Mouse (Mus musculus) embryonic facial prominence, embryonic 10.5 days (tissue): ENCODE measurements at regions not wholly inside any gene's neighbourhood (a gene's known extent, or its start where the extent isn't known, plus 50 kb on each side); places are given as distances from the start of the nearest gene placed in this dataset.

Experiments
- DNase-seq: peaks from one replicate; pipeline ENCODE4 v3.0.0-alpha.2; 2017; ENCODE audit warnings: low spot score
- H3K27ac ChIP-seq: fragments of 300-500 bp; sonication (generic); replicated peaks from 2 replicates; pipeline ENCODE4 v1.5.1; 2016; ENCODE audit warnings: mild to moderate bottlenecking
- H3K27me3 ChIP-seq: fragments of 300-500 bp; sonication (generic); replicated peaks from 2 replicates; pipeline ENCODE4 v1.6.1; 2016; ENCODE audit warnings: low read depth, mild to moderate bottlenecking; ENCODE audit not compliant: poor library complexity, severe bottlenecking
- H3K36me3 ChIP-seq: fragments of 300-500 bp; sonication (generic); replicated peaks from 2 replicates; pipeline ENCODE4 v1.6.1; 2016; ENCODE audit warnings: mild to moderate bottlenecking, moderate library complexity
- H3K4me1 ChIP-seq: fragments of 300-500 bp; sonication (generic); 2 replicates; pipeline ENCODE4 v1.6.1; 2016
- H3K4me3 ChIP-seq: fragments of 300-500 bp; sonication (generic); 2 replicates; pipeline ENCODE4 v1.5.1; 2016; ENCODE audit warnings: mild to moderate bottlenecking, moderate library complexity
- H3K9me3 ChIP-seq: fragments of 300-500 bp; sonication (generic); 2 replicates; pipeline ENCODE4 v1.6.1; 2016; ENCODE audit warnings: mild to moderate bottlenecking
- WGBS: fragments of 180-500 bp; shearing (Covaris S2); methylation state at CpG from one replicate; pipeline ENCODE4 v1.1.7; 2016; 5-methylcytosine and 5-hydroxymethylcytosine counted together

GRCm38 (mm10) chr9:41302809-41303493, 141.5 kb upstream of the Ubash3b start:
- Histone ChIP-seq H3K4me3 (no peak overlapping the region), H3K36me3 (no peaks in the 10 kb centered on the region), H3K27ac (peak overlapping the region; percentile 61), H3K27me3 (no peaks in the 10 kb centered on the region), H3K4me1 (peaks cover 31% of the 10 kb centered on the region), H3K9me3 (no peaks in the 10 kb centered on the region)
- DNase-seq = peak; percentile 44
- 52% methylated on average over 8 of the region's 8 CpGs for WGBS

DNA sequence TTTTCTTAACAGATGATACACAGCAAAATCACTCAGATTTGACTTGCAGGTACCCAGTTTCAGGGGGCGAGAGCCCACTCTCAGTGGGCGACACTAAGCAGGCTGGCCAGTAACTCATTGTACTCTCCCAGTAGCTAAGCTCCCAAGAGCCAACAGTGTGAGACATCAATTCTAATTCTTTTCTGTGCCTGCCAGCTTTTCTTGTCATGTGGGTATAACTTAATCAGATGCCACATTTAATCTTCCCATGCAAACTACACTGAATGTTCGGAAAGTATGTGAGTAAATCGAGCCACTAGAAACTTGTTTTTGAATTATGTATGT, 124.6 kb upstream of the Ubash3b start:
- H3K27me3 ChIP-seq = no peaks in the 10 kb centered on the region
- H3K9me3 ChIP-seq = peaks cover 7% of the 10 kb centered on the region; the same call in 1 of the 2 replicates
- no peak overlapping the region for H3K4me3 ChIP-seq
- no peaks in the 10 kb centered on the region for H3K36me3 ChIP-seq
- H3K4me1 ChIP-seq = peaks cover 10% of the 10 kb centered on the region
- WGBS = 90% methylated on average over 4 of the region's 4 CpGs
- no peak for DNase-seq
- H3K27ac ChIP-seq = no peak overlapping the region

DNA sequence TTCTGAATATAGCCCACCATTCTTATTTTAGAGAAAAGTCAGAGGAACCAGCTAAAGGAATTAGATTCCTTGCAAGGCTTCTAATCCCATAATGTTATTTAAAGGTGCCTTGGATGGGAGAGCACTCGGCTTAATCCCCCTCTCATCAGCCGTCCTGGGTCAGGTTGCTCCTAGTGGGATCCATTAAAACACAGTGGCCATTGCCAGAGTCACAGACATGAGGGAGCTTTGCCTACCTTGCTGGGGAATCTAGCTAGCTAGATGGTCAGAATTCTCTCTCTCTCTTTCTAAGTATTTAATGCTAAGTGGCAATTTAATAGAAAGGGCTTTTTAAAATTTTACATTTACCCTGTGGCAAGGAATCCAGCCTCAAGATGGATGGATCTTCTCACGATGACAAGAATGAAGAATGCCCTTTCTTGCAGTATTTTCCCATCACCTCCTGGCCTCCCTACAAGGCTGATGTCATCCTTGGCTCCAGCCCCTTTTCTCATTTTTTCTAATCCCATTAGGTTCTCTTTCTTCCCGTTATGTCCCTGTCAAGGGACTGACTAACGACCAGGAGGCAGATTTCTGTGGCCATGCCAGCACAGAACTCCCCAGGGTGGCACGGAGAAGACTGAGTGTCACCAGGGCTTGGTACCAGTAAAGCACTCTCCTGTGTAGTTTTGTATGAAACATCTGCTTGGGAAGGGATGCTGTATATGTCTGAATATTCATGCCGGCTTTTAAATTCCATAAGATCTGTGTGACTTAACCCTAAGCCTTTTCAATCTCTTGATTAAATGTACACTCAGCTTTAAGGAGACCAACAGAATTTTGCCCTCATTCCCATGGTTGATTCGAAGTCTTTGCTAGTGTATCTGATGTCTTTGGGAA, 124.0 kb upstream of the Ubash3b start:
- Histone ChIP-seq H3K36me3 (no peaks in the 10 kb centered on the region), H3K27me3 (no peaks in the 10 kb centered on the region), H3K4me1 (peaks cover 10% of the 10 kb centered on the region), H3K9me3 (peaks cover 6% of the 10 kb centered on the region; the same call in 1 of the 2 replicates), H3K4me3 (no peak overlapping the region), H3K27ac (no peak overlapping the region; the same call in 1 of the 2 replicates)
- WGBS = 57% methylated on average over 8 of the region's 8 CpGs
- DNase-seq = no peak

GRCm38 (mm10) chr9:41277726-41278125, 116.2 kb upstream of the Ubash3b start:
- no peak for DNase-seq
- 88% methylated on average over 2 of the region's 2 CpGs for WGBS
- H3K27ac ChIP-seq = no peak overlapping the region
- H3K36me3 ChIP-seq = no peaks in the 10 kb centered on the region
- no peaks in the 10 kb centered on the region for H3K27me3 ChIP-seq
- no peak overlapping the region for H3K4me3 ChIP-seq
- H3K9me3 ChIP-seq = peaks cover 2% of the 10 kb centered on the region; the same call in 1 of the 2 replicates
- H3K4me1 ChIP-seq = peaks cover 18% of the 10 kb centered on the region

- DNase-seq = no peak
- H3K27ac ChIP-seq = peak overlapping the region; percentile 92
- H3K4me1 ChIP-seq = peaks cover 24% of the 10 kb centered on the region
- 12% methylated on average over 13 of the region's 13 CpGs for WGBS
- H3K27me3 ChIP-seq = no peaks in the 10 kb centered on the region
- H3K4me3 ChIP-seq = peak overlapping the region; percentile 55
- H3K36me3 ChIP-seq = no peaks in the 10 kb centered on the region
- H3K9me3 ChIP-seq = peaks cover 2% of the 10 kb centered on the region; the same call in 1 of the 2 replicates
Measured at GRCm38 (mm10) chr9:41273839-41274271, 112.4 kb upstream of the Ubash3b start.

DNA sequence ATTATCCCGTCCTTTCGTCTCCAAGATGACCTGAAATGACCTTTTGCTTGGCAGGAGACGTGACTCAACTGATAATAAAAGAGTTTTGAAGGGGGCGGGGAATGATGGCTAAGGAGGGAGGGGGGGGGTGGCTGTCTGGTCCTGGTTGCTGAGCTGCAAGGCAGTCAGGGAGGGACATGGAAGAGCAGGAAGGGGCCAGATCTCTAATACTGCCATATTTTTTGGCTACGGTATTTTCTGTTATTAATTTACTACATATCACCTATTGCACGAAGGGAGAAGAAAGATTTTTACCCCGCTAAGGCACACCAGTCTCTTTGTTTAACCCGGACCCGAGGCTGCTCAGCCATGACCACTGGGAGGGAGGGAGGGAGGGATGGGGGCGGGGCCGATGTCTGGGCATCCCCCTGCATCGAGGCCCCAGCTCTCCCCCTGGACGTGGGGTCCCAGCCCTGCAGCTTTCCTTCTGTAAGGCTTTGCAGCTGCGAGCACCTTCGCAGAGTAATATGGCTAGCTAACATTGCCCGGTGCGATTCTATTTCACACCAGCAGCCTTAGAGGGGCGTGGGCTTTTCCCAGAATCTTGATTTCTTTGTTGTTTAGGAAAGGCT, 111.8 kb upstream of the Ubash3b start:
- H3K9me3 ChIP-seq = peaks cover 2% of the 10 kb centered on the region; the same call in 1 of the 2 replicates
- no peaks in the 10 kb centered on the region for H3K27me3 ChIP-seq
- peaks cover 24% of the 10 kb centered on the region for H3K4me1 ChIP-seq
- WGBS = under 1% methylated on average over 18 of the region's 18 CpGs
- peak; percentile 92 for DNase-seq
- no peaks in the 10 kb centered on the region for H3K36me3 ChIP-seq
- peak overlapping the region; percentile 92 for H3K27ac ChIP-seq
- peak overlapping the region; percentile 55 for H3K4me3 ChIP-seq

GRCm38 (mm10) chr9:41272596-41272995, 111.1 kb upstream of the Ubash3b start:
- peaks cover 2% of the 10 kb centered on the region; the same call in 1 of the 2 replicates for H3K9me3 ChIP-seq
- peak overlapping the region; percentile 92 for H3K27ac ChIP-seq
- 17% methylated on average over 6 of the region's 6 CpGs for WGBS
- H3K4me1 ChIP-seq = peaks cover 24% of the 10 kb centered on the region
- H3K36me3 ChIP-seq = no peaks in the 10 kb centered on the region
- peak overlapping the region; percentile 55 for H3K4me3 ChIP-seq
- peak; percentile 53 for DNase-seq
- H3K27me3 ChIP-seq = no peaks in the 10 kb centered on the region

GRCm38 (mm10) chr9:41268112-41268511, 106.6 kb upstream of the Ubash3b start:
- Histone ChIP-seq H3K27me3 (no peaks in the 10 kb centered on the region), H3K36me3 (no peaks in the 10 kb centered on the region), H3K9me3 (no peaks in the 10 kb centered on the region), H3K27ac (no peak overlapping the region), H3K4me1 (peaks cover 17% of the 10 kb centered on the region), H3K4me3 (no peak overlapping the region)
- DNase-seq = no peak
- 40% methylated on average over 3 of the region's 3 CpGs for WGBS

- Histone ChIP-seq H3K4me1 (peaks cover 8% of the 10 kb centered on the region), H3K27me3 (no peaks in the 10 kb centered on the region), H3K9me3 (no peaks in the 10 kb centered on the region), H3K36me3 (no peaks in the 10 kb centered on the region), H3K4me3 (no peak overlapping the region), H3K27ac (no peak overlapping the region)
- 45% methylated on average over 6 of the region's 6 CpGs for WGBS
- DNase-seq = no peak
Measured at GRCm38 (mm10) chr9:41264485-41264884, 103.0 kb upstream of the Ubash3b start.

DNA sequence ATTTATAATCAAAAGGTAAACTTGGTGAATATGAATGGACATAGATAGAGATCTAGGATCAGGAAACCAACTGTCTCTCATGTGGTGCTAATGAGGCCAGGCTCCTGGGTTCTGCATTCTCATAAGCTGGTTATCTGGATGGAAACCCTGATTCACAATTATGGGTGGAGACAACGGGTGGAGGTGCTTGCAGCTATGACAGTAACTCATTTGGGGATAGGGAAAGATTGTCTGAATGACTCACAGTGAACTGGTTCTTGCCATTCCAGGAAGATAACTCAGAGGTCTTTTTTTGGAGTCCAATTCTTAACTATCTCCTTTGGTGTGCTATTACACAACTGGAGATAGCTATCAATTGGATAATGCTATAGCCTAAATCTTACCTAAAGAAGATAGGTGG, 95.7 kb upstream of the Ubash3b start:
- Histone ChIP-seq H3K4me1 (no peaks in the 10 kb centered on the region), H3K4me3 (no peak overlapping the region), H3K9me3 (no peaks in the 10 kb centered on the region), H3K36me3 (no peaks in the 10 kb centered on the region), H3K27ac (no peak overlapping the region), H3K27me3 (no peaks in the 10 kb centered on the region)
- 79% methylated on average over 1 of the region's 1 CpGs for WGBS
- no peak for DNase-seq

GRCm38 (mm10) chr9:41242372-41242771, 80.9 kb upstream of the Ubash3b start:
- no peak overlapping the region for H3K27ac ChIP-seq
- no peaks in the 10 kb centered on the region for H3K9me3 ChIP-seq
- peaks cover 25% of the 10 kb centered on the region for H3K4me1 ChIP-seq
- DNase-seq = no peak
- 83% methylated on average over 7 of the region's 7 CpGs for WGBS
- H3K36me3 ChIP-seq = no peaks in the 10 kb centered on the region
- H3K27me3 ChIP-seq = no peaks in the 10 kb centered on the region
- H3K4me3 ChIP-seq = no peak overlapping the region

- H3K4me3 ChIP-seq = no peak overlapping the region
- WGBS = 57% methylated on average over 5 of the region's 5 CpGs
- H3K4me1 ChIP-seq = peaks cover 25% of the 10 kb centered on the region
- H3K36me3 ChIP-seq = no peaks in the 10 kb centered on the region
- no peak for DNase-seq
- H3K9me3 ChIP-seq = 0 out of 2 replicates have a peak, but pooled peaks cover 4% of the 10 kb centered on the region
- H3K27me3 ChIP-seq = no peaks in the 10 kb centered on the region
- peak overlapping the region; percentile 72 for H3K27ac ChIP-seq
Measured at GRCm38 (mm10) chr9:41239097-41239451, 77.6 kb upstream of the Ubash3b start.
